Mouse (Mus musculus) kidney, postnatal 4 days (tissue): ENCODE results near the gene Pcnx3.

Experiments
- DNase-seq, 2 experiments: peaks; one replicate each; pipeline ENCODE4 v3.0.0; 2021; ENCODE audit warnings: mixed read lengths in 2 of 2

Gene Pcnx3

DNA sequence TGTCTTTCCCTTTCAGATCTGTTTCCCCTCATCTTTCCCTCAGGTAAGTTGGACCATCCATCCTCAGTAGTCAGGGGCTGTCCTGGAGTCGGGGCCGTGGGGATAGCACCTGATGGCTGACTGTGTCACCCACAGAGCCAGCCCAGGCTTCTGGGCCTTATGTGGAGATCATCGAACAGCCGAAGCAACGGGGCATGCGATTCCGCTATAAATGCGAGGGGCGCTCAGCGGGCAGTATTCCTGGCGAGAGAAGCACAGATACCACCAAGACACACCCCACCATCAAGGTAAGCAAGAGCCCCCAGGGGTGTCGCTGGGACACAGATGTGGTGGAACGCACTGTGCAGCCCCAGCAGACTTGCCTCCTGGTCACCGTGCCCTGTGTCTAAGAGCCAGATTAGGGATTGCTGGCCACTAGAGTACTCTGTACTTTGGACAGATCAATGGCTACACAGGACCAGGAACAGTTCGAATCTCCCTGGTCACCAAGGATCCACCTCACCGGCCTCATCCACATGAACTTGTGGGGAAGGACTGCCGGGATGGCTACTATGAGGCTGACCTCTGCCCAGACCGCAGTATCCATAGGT, 50.2 kb downstream of the Pcnx3 start:
- no peak for DNase-seq

DNA sequence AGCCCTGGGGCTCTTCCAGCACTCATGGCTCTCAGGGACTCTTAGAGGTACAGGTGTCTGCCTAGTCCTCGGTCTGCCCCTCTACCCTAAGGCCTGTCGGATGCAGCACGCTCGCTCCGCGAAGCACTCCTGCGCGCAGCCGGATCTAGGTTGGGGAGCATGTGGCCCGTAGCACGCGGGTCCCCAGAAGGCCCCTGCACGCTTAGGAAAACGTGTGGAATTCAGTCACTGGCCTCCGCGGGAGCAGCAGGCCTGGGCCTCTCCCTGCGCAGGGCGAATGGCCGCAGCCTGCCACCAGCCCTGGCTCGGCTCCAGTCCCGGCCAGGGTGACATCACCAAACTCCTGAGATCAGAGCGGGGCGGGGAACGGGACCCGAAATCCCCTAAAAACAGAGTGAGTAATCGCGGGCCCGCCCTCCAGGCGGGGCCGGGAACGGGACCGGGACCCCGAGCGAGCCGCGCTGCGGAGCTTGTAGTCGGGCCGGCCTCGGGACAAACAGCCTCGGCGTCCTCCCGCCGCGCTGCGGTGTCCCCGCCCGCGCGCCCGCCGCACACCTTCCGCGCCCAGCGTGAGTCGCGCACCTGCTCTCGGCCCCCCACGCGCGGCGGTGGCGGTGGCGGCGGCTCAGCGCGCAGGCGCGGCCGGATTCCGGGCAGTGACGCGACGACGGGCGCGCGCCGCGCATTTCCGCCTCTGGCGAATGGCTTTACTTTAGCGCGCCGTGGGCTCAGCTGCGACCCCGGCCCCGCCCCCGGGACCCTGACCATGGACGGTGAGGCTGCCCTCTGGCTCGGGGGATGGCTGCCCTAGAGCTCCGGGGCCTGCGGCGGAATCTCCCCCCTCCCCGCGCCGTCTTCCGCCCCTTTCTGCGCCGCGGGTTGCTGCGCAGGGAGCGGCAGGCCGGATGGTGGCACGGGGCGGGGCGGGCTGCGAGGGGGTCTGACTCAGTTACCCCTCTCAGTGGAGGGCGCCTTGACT, 51.4 kb downstream of the Pcnx3 start, which contains the start of gene Rela:
Gene Rela, plus strand, starts transcription at position 415 of the 979 bp plus-strand sequence.
- DNase-seq = peak; percentile 88 to 93

DNA sequence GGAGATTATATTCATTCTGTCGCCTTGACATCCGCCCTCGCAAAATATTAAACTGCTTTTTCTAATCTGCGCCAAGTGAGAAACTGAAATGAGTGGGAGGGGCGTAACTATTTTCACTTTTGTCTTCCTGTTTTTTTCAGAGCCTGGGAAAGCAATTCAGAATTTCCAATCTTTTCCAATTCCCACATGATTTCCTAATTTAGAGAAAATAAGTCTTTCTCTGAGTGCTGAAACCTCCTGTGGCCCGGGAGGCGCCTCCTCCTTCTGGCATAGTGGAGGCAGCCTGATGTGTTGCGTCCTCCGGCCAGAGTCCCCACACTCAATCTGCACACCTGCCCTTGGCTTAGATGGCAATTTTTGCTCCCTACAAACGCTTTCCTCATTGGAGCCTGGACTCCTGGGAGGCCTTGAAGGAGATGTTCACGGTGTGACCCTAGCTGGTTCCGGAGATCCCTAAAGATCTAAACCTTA, 52.1 kb downstream of the Pcnx3 start:
- peak; percentile 35 to 51 for DNase-seq

DNA sequence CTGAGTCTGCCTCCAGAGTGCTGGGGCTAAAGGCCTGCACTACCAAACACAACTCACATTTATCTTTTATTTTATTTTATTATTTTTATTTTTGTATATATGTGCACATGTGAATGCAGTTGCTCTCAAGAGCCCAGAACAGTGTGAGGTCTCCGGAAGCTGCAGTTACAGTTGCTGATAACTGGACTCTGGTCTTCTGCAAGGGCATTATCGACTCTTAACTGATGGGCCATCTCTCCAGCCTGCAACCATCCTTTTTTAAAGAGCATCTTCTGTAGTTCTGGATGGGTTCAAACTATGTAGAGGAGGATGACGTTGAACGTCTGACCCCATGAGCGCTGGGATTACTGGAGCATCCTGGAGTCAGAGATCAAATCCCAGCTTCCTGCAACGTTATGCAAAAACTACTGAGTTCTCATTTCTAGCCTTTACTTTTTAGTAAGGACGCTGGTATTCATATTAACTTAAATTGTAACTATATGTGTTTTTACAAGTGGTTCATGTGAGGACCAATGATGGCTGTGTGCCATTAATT, 52.6 kb downstream of the Pcnx3 start:
- no peak for DNase-seq

DNA sequence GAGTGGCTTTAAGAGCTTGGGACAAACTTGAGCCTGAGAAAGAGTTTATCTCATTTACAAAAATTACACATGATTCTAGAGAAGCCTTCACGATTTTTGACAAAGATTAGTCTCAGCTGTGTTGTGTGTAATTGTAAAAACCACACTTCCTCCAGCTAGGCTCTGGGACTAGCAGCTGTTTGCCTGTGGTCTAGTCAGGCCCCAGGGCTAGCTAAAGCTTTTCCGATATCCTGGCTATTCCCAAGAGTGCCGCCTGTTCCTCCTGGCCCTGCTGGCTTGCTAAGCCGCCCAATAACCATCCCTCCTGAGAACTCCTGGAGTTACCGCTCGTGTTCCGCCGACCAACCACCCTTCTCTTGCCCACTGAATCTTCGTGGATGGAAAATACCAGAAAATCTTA, 56.6 kb downstream of the Pcnx3 start:
- no peak for DNase-seq

DNA sequence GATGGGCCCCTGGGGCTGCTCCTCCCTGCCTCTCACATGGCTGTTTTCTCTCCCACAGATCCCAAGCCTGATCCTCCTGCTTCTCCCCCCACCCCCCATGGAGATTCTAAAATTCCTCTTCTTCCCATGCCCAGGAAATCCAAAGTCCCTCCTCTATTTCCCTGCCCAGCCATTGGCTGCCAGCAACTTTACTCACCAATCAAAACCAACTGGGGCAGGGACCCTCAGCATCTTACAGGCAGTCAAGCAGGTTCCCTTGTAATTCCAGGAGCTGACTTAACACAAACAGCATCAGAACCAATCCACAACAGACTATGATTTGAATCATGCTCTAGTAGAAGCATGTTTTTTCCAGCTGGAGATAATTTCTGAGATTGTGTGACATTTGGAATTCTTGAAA, 58.8 kb downstream of the Pcnx3 start:
- DNase-seq = no peak

DNA sequence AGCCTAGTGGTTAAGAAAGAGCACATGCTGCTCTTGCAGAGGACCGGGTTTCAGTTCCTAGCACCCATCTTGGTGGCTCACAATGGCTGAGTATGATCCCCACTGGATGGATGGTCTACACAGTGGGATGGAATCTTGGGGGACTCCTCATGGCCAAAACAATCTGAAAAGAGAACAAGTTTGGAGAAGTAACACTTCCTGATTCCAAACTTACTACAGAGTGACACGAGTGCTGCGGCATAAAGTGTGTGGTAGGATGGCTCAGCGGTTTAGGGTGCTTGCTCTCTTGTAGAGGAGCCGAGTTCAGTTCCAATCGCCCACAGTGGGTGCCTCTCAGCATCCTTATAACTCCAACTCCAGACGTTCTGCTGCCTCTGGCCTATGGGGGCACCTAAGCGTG, 63.4 kb downstream of the Pcnx3 start:
- DNase-seq = no peak

DNA sequence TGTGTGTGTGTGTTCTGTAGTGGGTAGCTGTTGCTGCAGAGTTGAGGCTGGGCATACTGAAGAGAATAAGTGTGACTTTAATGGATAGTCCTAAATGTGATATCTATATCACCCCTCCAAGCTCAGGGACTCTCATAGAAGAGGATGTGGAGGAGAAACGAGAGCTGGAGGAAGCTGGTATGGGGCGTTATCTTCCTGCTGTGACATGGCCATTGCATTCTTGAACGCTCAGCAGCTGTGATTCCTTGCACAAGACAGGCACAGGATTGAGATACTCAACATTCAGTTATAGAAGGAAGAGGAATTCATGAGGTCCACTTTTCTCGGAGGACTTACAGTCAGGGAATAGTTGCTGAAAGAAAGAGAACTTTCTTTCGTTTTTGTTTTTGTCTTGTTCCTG, 66.8 kb downstream of the Pcnx3 start:
- no peak for DNase-seq

DNA sequence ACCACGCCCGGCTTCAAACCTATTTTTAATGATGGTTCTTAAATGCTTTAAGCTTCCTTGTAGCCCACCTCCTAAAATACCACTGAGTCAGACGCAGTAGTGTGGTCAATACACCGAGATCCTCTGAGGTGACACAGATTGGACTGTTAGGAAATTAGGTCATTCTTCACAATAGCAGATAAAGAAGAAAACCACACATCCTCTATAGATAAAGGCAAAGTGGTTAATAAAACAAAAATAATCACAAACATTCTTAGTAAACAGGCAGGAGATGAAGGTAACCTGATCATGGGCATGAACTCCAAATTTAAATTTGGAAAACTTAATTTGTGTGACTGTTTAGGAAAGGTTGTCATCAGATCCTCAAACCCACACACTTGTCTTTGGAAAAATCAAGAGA, 68.7 kb downstream of the Pcnx3 start:
- DNase-seq = no peak

DNA sequence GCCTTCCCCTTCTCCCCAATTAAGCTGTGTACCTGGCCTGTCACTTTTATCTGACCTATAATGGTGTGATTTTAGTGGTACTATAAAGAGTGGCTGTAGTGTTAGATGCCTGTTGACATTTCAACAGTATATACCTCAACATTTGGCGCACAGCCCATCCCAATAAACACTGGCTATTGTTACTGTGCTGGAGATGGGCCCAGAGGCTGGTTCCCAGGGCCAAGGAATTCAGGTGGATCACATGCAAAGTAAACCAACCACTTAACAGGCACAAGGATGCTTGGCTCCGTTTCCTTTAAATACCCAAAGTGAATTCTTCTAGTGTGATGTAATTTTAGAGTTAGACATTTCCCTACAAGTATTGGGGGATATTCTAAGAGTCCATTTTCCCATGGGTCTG, 73.8 kb downstream of the Pcnx3 start:
- DNase-seq = no peak
